Mouse (Mus musculus) cerebellum, adult 9-11 months (tissue): Measurements from ENCODE around the gene Trim71.
A peak's percentile ranks its signal among the peaks of the same experiment; 100 is the strongest.
"Not testable (repeated sequence)": the region's sequence is repeated elsewhere in the genome, so short reads cannot be mapped to it uniquely, and the experiment has no call there.

ENCODE experiments used
- DNase-seq: peaks from one replicate; pipeline ENCODE4 v3.0.0; 2022

Gene Trim71

DNA sequence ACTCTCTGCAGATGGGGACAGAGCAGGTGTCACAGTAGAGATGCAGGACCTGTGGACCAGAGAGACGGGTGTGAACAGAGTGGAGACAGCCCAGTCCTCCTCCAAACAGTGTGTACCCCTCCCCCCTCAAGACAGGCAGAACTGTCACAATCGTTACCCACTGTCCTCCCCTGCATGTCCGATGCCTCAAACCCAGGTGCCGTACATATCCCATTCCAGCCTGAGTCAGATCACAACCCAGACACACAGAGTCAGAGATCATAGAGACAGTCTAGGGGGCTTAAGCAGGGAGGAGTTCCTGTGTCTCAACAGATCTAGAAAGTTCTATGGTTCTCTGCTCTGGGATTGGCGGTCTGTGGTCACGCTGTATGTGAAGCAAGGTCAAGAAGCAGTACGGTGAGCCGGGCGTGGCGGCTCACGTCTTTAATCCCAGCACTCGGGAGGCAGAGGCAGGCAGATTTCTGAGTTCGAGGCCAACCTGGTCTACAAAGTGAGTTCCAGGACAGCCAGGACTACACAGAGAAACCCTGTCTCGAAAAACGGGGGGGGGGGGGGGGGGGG lies 39.0 kb downstream of the Trim71 start:
- DNase-seq: no peak

DNA sequence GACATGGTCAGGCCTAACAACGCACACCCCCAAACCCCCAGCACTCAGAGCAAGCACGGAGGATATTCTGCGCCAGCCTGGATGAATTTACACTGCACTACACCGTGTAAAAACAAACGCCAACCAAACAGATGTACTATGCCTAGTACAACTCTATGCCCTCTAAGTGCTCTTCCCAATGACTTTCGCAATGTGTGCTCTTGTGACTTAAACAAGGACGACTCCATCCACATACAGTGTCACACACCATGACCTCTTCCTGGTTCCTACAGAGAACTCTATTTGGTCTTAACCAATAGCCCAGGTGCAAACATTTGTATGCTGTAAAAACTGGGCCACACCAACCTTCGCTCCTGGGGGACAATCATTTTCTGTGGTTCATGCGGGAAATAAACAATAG lies 41.7 kb downstream of the Trim71 start:
- no peak for DNase-seq

- DNase-seq: no peak
These were observed 42.1 kb downstream of the Trim71 start for GRCm38 (mm10) chr9:114522041-114522440.

DNA sequence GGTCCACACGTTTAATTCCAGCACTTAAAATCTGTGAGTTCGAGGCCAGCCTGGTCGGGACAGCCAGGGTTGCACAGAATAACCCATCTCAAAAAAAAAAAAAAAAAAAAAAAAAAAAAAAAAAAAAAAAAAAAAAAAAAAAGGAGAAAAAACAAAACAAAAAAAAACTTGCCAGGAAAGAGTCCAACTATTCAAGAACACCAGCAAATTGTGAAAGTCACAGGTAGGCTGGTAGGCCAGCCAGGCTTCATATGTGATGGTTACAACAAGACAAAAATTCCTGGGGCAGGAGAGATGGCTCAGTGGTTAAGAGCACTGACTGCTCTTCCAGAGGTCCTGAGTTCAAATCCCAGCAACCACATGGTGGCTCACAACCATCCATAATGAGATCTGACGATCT lies 43.6 kb downstream of the Trim71 start:
- DNase-seq: not testable (repeated sequence)

GRCm38 (mm10) chr9:114518812-114519477 lies 45.2 kb downstream of the Trim71 start:
- DNase-seq: no peak

DNA sequence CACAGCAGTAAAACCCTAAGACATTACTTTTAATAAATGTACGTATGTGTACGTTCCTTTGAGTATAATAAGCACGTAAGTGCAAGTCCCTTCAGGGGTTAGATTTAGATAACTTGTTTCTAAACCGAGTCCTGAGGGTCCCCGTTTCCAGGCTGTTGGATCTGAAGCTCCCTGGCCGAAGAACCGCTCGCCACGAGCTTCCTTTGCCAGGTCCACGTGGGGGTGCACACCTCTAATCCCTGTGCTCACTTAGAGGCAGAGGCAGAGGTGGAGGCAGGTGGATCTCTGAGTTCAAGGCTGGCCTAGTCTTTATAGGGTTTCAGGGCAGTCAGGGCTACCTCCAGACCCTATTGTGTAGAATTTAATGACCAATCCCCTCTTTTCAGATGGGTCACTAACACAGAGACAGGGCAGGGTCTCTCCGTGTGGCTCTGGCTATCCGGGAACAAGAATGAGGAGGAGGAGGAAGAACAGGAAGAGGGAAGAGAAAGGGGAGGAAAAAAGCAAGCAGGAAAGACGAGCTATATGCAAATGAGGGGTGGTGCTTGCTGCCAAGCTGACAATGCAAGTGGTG lies 46.2 kb downstream of the Trim71 start:
- DNase-seq: no peak

- no peak for DNase-seq
These were observed 48.8 kb downstream of the Trim71 start, which contains the start of gene C130032M10Rik for GRCm38 (mm10) chr9:114515364-114515763. Gene C130032M10Rik (plus strand): TSS chr9:114515697.

DNA sequence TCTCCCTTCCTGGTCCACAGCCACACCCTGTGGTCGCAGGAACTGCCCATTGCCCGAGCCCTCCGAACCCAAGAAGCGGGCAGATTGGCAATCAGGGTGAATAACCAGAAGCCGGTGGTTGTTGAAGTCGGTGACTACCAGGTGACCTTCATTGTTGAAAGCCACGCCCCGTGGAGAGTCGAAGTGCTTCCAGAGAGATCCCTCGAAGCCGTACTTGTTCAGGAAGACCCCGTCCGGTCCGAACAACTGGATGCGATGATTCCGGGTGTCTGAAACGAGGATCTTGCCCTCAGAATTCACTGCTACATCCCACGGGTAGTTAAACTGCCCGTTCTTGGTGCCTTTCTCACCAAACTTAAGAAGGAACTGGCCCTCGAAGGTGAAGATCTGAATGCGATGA lies 51.3 kb downstream of the Trim71 start:
- DNase-seq: no peak

GRCm38 (mm10) chr9:114509785-114510184 lies 54.4 kb downstream of the Trim71 start:
- DNase-seq: no peak

DNA sequence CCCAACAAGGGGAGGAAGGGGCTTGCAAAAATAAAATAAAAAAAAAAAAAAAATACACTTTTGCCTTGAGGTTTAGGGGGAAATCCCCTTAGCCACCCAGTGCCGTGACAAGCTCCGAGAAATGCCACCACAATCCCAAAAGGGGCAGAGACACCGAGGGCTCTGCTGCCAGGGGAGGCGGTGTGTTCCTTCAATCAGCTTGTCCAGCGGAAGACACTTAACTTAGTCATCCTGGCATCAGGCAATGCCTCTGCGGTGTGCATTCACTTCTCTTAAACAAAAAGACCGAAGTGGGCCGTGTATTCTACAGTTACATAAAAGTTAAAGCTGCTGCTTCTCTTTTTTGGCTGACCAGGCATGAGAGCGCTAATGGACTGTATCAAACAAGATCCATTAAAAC lies 56.7 kb downstream of the Trim71 start:
- DNase-seq: no peak

DNA sequence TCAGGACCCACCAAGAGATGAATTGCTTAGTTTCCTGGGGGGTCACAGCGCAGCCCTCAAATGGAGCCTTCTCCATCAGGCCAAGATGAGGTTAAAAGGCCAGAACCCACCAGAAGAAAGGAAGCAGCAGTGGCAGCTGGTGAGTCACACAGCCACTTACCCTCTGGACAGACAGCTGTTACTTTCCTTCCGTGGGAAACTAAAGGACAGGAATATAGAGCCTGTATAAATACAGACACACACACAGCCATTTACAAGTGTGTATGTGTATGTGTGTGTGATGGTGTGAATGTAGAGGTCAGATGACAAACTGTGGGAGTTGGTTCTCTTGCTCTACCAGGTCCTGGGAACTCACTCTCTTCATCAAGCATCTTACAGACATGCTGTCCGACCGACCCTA lies 57.6 kb downstream of the Trim71 start:
- no peak for DNase-seq

GRCm38 (mm10) chr9:114504816-114505215 lies 59.4 kb downstream of the Trim71 start, which contains the start of gene Ccr4:
Gene Ccr4 (minus strand): TSS chr9:114504916.
- DNase-seq: no peak

DNA sequence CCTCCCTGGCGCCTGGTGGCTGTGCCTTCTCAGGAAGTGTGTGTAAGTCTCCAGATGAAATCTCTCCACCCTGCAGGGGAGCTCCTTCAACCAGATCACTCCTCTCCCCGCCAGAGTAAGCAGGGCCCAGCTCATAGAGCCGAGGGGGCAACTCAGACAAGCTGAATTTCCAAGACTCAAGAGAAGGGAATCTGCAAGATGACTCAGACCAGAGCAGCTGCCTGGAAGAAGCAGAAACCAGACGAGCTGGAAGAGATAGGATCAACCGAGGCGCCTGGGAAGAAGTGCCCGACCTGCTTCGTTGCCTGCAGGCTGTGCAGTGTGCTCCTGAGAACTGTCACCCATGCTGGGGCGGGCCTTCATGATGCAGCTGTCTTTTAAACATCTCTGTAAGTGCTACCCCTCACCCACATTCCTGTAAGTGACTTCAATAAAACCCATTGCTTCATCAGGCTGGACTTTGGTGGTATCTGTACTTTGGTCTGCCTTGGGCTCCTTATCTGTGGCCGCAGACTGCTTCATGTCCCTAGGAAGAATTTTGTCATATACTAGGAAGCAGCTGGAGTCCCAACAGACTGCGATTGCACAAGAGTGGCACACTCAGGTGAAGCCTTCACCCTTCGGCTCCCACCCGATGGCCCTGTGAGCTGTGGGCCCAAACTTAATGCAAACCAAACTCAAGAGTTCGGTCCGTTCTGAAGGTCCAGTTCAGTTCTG lies 61.3 kb downstream of the Trim71 start:
- DNase-seq: no peak

DNA sequence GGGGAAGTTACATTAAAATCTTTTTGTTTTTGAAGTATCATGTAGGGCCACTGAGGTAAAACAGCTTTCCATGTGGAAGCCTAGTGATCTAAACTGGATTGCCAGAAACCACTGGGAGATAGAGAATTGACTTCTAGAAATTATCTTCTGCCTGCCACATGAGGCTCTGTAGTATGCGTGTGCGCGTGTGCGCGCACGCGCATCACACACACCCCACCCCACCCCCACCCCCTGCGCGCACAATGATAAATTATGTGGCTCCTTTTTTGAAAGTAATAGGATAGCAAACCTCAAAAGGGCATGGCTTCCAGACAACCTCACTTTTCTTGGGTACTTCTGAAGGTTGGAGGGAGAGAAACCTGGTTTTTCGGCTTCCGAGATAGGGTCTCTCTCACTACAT lies 62.3 kb downstream of the Trim71 start:
- no peak for DNase-seq

GRCm38 (mm10) chr9:114501111-114501510 lies 63.1 kb downstream of the Trim71 start:
- DNase-seq: no peak

GRCm38 (mm10) chr9:114499783-114500515 lies 64.2 kb downstream of the Trim71 start:
- no peak for DNase-seq

GRCm38 (mm10) chr9:114498218-114498617 lies 66.0 kb downstream of the Trim71 start:
- peak; percentile 27 for DNase-seq

GRCm38 (mm10) chr9:114496469-114496868 lies 67.7 kb downstream of the Trim71 start:
- no peak for DNase-seq

DNA sequence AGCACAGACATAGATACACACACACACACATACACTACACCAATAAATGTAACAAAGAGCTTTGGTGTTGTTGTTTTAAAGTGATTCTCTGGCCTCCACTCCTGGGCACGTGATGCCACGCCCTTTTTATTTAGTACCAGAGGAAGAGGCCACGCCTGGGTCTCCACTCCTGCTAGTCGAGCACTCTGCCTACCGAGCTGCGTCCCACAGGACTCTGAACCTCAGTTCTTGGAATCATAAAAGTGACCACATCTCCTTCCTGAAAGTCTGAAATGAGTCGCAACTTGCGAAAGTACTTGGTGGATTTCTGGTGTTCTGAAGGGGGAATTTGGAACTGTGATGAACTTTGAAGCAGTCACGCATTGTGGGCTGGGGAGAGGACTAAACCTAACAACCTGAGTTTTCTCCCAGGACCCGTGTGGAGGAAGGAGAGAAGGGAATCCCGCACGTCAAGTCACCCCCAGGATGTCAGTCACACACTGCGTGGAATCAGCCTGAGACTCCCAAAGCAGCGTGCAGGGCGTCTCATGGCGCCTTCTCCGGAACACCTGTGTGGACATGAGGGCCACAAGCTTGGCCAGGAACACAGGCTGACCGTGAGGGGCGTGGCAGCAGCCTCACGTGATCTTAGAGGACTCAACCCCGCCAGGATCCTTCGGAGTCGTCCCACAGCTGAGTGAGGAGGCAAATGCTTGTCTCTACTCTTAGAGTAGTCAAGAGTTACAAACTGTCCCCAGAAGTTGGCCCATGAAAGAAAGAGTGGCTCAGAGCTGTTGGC lies 76.5 kb downstream of the Trim71 start:
- DNase-seq: no peak

- no peak for DNase-seq
These were observed 77.4 kb downstream of the Trim71 start for GRCm38 (mm10) chr9:114486808-114487207.

DNA sequence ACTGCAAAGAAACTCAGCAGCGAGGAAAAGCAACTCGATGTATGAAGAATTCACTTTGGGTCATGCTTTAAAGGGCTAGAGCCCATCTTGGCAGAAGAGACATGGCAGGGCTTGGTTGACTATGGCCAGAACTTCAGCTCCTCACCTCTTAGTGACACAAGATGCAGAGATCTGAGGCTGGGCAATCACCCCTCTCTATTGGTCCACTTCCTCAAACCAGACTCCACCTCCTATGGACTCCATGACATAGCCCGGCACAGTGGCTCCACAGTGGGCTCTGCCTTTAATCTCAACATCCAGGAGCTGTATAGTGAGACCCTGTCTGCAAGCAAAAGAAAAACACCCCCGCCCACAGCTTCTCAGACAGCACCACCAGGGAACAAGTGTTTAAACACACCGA lies 79.4 kb downstream of the Trim71 start:
- DNase-seq: no peak

DNA sequence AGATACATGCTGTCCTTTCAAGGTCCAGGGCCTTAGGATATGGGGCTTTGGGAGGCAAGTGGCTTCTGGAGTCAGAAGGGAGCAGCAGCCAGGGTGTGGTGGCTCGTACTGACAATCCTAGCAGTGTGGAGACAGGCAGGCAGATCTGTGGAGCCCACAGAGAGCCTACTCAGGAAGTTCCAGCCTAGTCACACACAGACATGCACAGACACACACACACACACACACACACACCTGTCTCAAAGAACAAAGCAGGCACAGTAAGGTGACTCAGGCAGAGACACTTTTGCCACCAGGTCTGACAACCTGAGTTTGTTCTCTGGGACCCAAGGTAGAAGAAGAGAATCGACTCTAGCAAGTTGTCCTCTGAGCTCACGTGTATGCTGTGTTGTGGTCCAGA lies 83.2 kb downstream of the Trim71 start:
- no peak for DNase-seq
